Mouse (Mus musculus): ENCODE data around the gene Lrrc51.
"Not testable (repeated sequence)": the region's sequence is repeated elsewhere in the genome, so short reads cannot be mapped to it uniquely, and the experiment has no call there.

Lrrc51 gene

GRCm38 (mm10) chr7:101938348-101938747 is 4.7 kb upstream of the Lrrc51 start:
- in situ Hi-C loops (cut with MboI; ENCODE audit: low sequenced_read_pairs): no loop called here

- in situ Hi-C loops (cut with MboI; ENCODE audit: low sequenced_read_pairs): no loop called here
Observed at GRCm38 (mm10) chr7:101937569-101937968, 3.9 kb upstream of the Lrrc51 start.

- in situ Hi-C loops (cut with MboI; ENCODE audit: low sequenced_read_pairs): no loop called here
Observed at GRCm38 (mm10) chr7:101936996-101937395, 3.3 kb upstream of the Lrrc51 start.

- in situ Hi-C loops (cut with MboI; ENCODE audit: low sequenced_read_pairs): no loop called here
Observed at GRCm38 (mm10) chr7:101935957-101936356, 2.3 kb upstream of the Lrrc51 start.

- in situ Hi-C loops (cut with MboI; ENCODE audit: low sequenced_read_pairs): no loop called here
Observed at GRCm38 (mm10) chr7:101933300-101933699, 395 bp downstream of the Lrrc51 start.

GRCm38 (mm10) chr7:101932551-101932950 is 1.1 kb downstream of the Lrrc51 start:
- in situ Hi-C loops (cut with MboI; ENCODE audit: low sequenced_read_pairs): no loop called here

GRCm38 (mm10) chr7:101928093-101928492 is 5.6 kb downstream of the Lrrc51 start:
- in situ Hi-C loops (cut with MboI; ENCODE audit: low sequenced_read_pairs): no loop called here

DNA sequence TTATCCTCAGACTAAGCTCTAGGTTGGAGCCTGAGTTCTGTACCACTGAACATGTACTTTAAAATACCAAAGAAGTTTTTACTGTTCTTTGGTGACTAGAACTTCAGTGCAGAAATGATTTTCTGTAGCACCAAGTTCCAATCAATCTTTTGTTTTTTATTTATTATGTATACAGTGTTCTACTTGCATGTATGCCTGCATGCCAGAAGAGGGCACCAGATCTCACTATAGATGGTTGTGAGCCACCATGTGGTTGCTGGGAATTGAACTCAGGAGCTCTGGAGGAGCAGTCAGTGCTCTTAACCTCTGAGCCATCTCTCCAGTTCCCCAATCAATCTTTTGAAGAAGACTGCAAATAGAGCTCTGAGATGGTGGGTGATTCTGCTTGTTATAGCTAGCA is 7.8 kb downstream of the Lrrc51 start:
- in situ Hi-C loops (cut with MboI; ENCODE audit: low sequenced_read_pairs): not testable (repeated sequence)

DNA sequence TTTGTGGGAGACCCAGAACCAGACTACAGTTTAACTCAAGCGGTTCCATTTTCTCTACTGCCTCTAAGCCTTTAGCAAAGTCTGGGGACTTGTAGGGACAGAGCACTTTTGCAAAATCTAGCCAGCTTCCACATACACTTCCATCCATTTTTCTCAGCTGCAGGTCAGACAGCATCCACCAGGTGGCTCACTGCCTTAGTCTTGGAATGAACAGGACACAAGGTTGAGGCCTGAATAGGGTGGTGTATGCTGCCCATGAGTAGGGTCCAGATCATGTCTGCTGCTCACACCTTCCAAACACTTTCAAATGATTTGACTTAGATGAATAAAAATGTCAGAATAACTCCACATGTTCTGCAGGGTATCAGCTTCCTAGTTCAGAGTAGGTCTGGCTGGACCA is 15.6 kb downstream of the Lrrc51 start:
- in situ Hi-C loops (cut with MboI; ENCODE audit: low sequenced_read_pairs): no loop called here

DNA sequence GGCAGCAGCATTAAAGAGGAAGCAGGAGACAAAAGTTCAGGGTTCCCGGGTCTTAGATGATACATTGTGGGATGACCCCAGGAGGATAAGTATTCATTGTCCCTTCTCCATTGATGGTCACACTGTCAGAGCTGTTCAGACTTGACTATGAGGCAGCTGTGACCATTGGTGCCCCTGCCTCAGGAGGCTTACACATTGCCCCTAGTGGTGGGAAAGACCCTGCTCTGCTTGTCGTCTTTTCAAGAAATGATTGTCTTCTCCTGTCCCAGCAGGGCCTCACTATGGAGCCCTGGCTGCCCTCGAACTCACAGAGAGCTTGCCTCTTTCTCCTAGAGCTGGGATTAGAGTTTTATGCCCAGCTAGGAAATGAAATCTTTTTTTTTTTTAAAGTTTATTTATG is 21.7 kb downstream of the Lrrc51 start:
- in situ Hi-C loops (cut with MboI; ENCODE audit: low sequenced_read_pairs): no loop called here

GRCm38 (mm10) chr7:101910138-101910537 is 23.6 kb downstream of the Lrrc51 start:
- in situ Hi-C loops (cut with MboI; ENCODE audit: low sequenced_read_pairs): no loop called here

DNA sequence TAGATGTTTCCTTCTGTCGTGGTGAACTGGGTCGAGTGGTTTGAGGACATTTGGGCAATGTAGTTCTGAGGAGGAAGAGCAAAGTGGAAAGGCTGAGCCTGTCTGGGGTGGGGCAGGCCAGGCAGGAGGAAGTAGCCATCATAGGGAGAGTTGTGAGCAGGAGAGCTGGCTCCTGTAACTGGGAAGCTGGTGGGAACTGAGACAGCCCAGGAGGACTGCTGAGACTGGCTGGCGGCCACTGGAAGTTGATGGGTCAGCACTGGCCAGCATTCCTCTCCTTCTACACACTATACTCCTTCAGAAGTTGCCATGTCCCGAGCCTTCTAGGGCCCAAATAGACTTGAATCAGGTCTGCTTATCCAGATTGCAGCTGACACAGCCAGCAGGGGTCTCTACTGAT is 25.3 kb downstream of the Lrrc51 start:
- in situ Hi-C loops (cut with MboI; ENCODE audit: low sequenced_read_pairs): no loop called here

DNA sequence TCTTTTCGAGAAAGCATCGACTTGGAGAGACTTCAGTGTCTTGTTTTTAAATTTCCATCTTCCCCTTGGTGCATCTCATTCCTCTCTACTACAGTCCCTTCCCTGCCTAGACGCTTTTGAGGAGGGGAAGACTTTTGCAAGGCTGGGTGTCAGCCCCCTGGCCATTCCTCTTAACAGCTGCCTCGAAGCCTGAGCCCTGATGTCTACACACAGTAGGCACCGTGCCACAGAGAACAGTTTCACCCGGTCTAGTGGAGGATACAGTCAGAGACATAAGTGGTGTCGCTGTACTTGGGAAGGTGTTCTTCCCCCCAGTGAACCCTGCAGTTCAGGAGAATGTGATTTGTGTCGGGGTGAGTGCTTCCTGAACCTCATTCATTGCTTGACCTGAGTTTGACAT is 27.0 kb downstream of the Lrrc51 start:
- in situ Hi-C loops (cut with MboI; ENCODE audit: low sequenced_read_pairs): no loop called here

DNA sequence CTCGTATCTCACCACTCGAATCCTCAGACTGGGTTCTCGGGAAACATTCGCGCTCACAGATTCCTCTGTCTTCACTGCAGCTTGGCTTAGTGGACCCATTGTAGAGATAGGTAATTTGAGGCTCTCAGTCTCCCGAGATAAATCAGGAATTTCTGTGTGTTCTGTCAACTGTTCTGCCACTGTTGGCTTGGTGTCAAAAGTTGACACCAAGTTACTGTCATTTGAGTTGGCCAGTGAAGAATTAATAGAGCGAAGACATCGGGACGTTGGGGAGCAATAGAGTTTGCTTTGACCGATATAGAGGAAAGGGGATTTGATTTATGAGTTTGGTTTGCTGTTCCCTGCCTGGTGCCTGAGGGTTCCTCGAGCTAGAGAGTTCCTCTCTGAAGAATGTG is 27.4 kb downstream of the Lrrc51 start, which contains the start of gene Tomt:
TSS of gene Tomt (minus strand) at position 73 of the 395 bp plus-strand sequence.
- in situ Hi-C loops (cut with MboI; ENCODE audit: low sequenced_read_pairs): no loop called here

DNA sequence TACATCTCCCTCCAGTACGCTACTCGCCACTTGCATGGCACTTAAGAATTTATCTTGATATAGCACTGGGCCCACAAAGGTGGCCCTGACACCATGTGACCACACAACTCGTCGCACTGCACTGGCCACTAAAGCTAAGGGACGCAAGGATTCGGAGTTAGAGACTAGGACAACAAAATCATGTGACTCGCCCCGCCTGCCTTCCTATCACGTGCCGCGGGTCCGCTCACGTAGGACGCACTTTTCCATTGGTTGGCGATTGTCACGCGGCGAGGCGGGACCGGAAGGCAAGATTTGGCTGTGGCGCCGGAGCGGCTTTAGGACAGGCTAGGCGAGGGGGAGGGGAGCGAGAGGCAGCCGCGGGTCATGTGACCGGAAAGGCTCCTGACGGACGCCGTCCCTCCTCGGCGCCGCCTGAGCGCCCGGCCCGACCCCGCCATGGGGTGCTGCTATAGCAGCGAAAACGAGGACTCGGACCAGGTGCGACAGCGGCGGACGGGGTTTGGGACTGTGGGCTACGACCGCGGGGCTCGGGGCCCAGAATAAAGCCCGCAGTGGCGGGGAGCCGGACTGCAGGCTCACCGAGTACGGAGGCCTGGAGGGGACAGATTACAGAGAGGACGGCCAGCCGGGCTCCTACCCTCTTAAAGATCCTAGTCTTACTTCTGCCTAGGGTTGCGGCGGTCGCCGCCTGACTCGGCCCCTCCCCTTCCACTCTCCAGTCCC is 28.0 kb downstream of the Lrrc51 start, which contains the start of gene Lamtor1:
TSS of gene Lamtor1 (plus strand) at position 344 of the 726 bp plus-strand sequence.
- in situ Hi-C loops (cut with MboI; ENCODE audit: low sequenced_read_pairs): no loop called here

- in situ Hi-C loops (cut with MboI; ENCODE audit: low sequenced_read_pairs): no loop called here
Observed at GRCm38 (mm10) chr7:101902846-101903245, 30.8 kb downstream of the Lrrc51 start.

GRCm38 (mm10) chr7:101901969-101902368 is 31.7 kb downstream of the Lrrc51 start:
- in situ Hi-C loops (cut with MboI; ENCODE audit: low sequenced_read_pairs): no loop called here

DNA sequence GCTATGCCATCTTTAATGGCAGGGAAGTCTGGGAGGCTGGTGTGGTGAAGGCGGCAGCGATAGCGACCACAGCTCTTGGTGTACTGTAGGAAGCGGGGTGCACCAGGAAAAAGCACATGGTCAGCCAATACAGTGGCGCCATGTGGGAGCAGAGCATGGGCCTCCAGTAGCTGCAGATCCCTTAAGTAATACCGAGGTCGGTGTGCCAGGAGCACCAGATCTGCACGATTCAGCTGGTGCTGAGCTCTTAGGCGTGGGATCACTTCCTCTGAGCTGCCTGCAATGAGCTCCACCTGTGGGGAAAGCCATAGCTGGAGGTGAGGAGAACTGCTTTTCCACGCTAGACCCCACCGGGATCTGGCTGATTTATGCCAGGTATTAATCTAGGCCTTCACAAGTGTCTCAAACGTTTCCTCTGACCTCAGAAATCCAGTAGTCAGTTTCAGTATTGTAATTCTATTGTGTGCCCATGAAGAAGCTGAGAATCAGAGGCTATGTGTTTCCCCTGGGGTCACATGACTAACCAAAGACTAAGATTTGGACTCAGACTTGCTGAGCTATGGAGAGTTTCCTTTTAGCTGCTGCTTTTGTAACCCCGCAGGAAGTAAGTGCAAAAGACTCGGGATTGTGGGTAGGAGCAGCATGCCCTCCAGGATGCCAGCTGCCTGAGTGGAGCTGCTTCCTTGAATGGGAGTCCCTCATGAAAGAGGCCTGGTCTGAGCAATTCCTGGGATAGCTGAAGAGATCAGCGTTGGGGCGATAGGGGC is 33.2 kb downstream of the Lrrc51 start:
- in situ Hi-C loops (cut with MboI; ENCODE audit: low sequenced_read_pairs): no loop called here

DNA sequence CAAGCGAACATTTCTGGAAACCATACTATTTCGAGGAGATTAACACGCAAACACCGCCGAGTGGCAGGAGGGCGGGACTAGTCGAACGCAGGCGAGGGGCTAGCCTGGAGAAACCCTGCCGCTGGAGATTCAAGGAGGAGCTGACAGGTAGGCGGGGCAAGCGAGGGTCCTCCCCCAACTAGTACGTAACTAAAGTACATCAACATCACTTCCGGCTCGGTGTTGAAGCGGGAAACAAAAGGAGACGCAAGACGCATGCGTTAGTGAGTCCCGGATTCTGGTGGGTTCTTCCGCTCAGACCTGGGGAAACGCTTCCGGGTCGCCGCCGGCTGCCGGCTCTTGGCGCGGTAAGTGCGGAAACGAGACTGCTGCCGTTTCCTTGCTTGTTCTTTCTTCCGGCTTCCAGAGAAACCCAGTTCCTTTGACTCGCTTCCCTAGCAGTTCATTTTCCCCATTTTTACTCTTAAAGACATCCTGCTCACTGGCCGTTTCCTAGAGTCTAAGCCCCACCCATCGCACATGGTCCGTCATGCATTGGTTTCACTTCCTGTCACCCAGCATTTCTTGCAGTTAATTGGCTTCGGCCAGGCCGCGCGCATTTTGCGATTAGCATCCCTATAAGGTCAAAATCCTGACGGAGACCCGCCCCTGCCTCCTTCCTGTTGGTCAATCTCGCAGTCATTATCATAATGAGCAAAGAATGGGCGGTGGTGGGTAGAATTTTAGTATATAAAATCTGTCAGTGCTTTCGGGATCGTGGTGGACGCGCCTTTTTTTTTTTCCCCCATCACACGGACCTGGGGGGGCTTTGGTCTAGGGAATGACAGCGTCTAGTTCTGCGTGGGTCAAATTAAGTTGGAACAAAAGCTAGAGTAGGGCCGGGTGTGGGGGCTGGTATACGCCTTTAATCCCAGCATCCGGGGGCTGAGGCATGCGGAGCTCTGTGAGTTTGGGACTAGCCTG is 37.3 kb downstream of the Lrrc51 start:
- in situ Hi-C loops (cut with MboI; ENCODE audit: low sequenced_read_pairs): no loop called here

GRCm38 (mm10) chr7:101895695-101896094 is 38.0 kb downstream of the Lrrc51 start:
- in situ Hi-C loops (cut with MboI; ENCODE audit: low sequenced_read_pairs): no loop called here

DNA sequence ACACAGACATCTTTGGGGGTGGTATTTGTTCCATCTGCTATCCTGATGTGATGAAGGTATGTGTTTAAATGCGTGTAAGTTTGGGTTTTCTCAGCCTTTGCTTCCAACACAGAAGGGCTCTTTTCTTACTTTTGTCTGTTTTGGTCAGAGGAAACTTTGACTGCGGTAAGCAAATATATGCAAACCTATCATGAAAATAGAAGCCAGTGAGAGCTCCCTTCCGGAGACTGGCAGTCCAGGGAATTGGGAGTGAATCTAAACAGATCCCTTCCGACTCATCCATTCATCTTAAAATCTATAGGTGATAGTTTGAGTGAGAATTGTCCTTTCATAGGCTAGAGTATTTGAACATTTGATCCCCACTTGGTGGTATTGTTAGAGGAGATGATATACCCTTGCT is 45.2 kb downstream of the Lrrc51 start:
- in situ Hi-C loops (cut with MboI; ENCODE audit: low sequenced_read_pairs): no loop called here

Data from CH12F3 (cell line).